Mouse (Mus musculus) intestine, postnatal 0 days (tissue): ENCODE results near the gene Asic2. TPM values are rescaled to one million over a fixed set of nuclear protein-coding genes. Genes with fewer than 3 reads are reported as not detected.

ENCODE experiments used
- ATAC-seq: fragments of 200-750 bp; cut with Nextera tagmentation; 2 replicates; pipeline ENCODE4 v1.8.0; 2017; ENCODE audit warnings: mild to moderate bottlenecking, moderate TSS enrichment, moderate library complexity
- H3K27ac ChIP-seq: fragments of 300-500 bp; sonication (generic); 2 replicates; pipeline ENCODE4 v1.5.1; 2014; ENCODE audit warnings: mild to moderate bottlenecking, low read depth, low read length, moderate library complexity
- H3K27me3 ChIP-seq: fragments of 300-500 bp; sonication (generic); replicated peaks from 2 replicates; pipeline ENCODE4 v1.6.1; 2014; ENCODE audit warnings: low read length, mixed read lengths; ENCODE audit not compliant: control insufficient read depth, insufficient read depth
- H3K36me3 ChIP-seq: fragments of 300-500 bp; sonication (generic); 2 replicates; pipeline ENCODE4 v1.6.1; 2014; ENCODE audit warnings: mild to moderate bottlenecking, moderate library complexity; ENCODE audit not compliant: control insufficient read depth, insufficient read depth
- H3K4me1 ChIP-seq: fragments of 300-500 bp; sonication (generic); replicated peaks from 2 replicates; pipeline ENCODE4 v1.6.1; 2014; ENCODE audit warnings: antibody characterized with exemption, low read length, mixed read lengths; ENCODE audit not compliant: control insufficient read depth, insufficient read depth
- H3K4me2 ChIP-seq: fragments of 300-500 bp; sonication (generic); replicated peaks from 2 replicates; pipeline ENCODE4 v1.6.1; 2014; ENCODE audit warnings: low read depth, mild to moderate bottlenecking, moderate library complexity
- H3K4me3 ChIP-seq: fragments of 300-500 bp; sonication (generic); 2 replicates; pipeline ENCODE4 v1.5.1; 2014; ENCODE audit warnings: low read depth, low read length
- H3K9ac ChIP-seq: fragments of 300-500 bp; sonication (generic); 2 replicates; pipeline ENCODE4 v1.6.1; 2014; ENCODE audit warnings: mild to moderate bottlenecking, low read depth, low read length
- H3K9me3 ChIP-seq: fragments of 300-500 bp; sonication (generic); 2 replicates; pipeline ENCODE4 v1.6.1; 2016; ENCODE audit warnings: mixed run types; ENCODE audit not compliant: control insufficient read depth
- CTCF ChIP-seq: sonication (generic); IDR thresholded peaks from 2 replicates; pipeline ENCODE4 v1.5.1; 2016; ENCODE audit warnings: low read depth, mild to moderate bottlenecking, control low read depth, antibody characterized with exemption, moderate library complexity
- WGBS: fragments of 180-500 bp; shearing (Covaris S2); extraction: QIAGEN DNeasy Blood & Tissue Kit; methylation state at CpG from one replicate; pipeline ENCODE4 v1.1.7; 2014; 5-methylcytosine and 5-hydroxymethylcytosine counted together
- polyA plus RNA-seq: library from polyadenylated mRNA; unstranded; fragments of >200 nt; fragmentation: Nextera tagmentation; extraction: Ambion mirVana; gene quantifications from 2 replicates; pipeline ENCODE4 v1.2.1, GENCODE M21; 2015

Asic2 gene
- polyA plus RNA-seq, 1 experiment from 2014 or later = 0.55 TPM

GRCm38 (mm10) chr11:81205471-81205870, 762.8 kb downstream of the Asic2 start:
- Histone ChIP-seq H3K4me2 (no peak overlapping the region), H3K27me3 (no peaks in the 10 kb centered on the region), H3K4me3 (no peak overlapping the region), H3K27ac (no peak overlapping the region), H3K4me1 (no peaks in the 10 kb centered on the region), H3K9ac (no peak overlapping the region), H3K9me3 (no peaks in the 10 kb centered on the region), H3K36me3 (no peaks in the 10 kb centered on the region)
- WGBS = 65% methylated on average over 4 of the region's 4 CpGs
- ATAC-seq = no peak
- TF ChIP-seq CTCF = no peak

- 79% methylated on average over 5 of the region's 5 CpGs for WGBS
- no peak for TF ChIP-seq CTCF
- H3K27me3 ChIP-seq = no peaks in the 10 kb centered on the region
- H3K27ac ChIP-seq = no peak overlapping the region
- no peak overlapping the region for H3K9ac ChIP-seq
- no peak overlapping the region for H3K4me3 ChIP-seq
- no peak overlapping the region for H3K4me2 ChIP-seq
- no peaks in the 10 kb centered on the region for H3K9me3 ChIP-seq
- no peaks in the 10 kb centered on the region for H3K4me1 ChIP-seq
- H3K36me3 ChIP-seq = no peaks in the 10 kb centered on the region
- no peak for ATAC-seq
Observed at GRCm38 (mm10) chr11:81202578-81202977, 765.7 kb downstream of the Asic2 start.

- Histone ChIP-seq H3K27me3 (no peaks in the 10 kb centered on the region), H3K9me3 (no peaks in the 10 kb centered on the region), H3K4me3 (no peak overlapping the region), H3K9ac (no peak overlapping the region), H3K27ac (no peak overlapping the region), H3K4me1 (no peaks in the 10 kb centered on the region), H3K4me2 (no peak overlapping the region), H3K36me3 (no peaks in the 10 kb centered on the region)
- WGBS = 43% methylated on average over 4 of the region's 4 CpGs
- TF ChIP-seq CTCF = no peak
- no peak for ATAC-seq
Observed at GRCm38 (mm10) chr11:81193856-81194255, 774.4 kb downstream of the Asic2 start.

GRCm38 (mm10) chr11:81192155-81192554, 776.1 kb downstream of the Asic2 start:
- no peaks in the 10 kb centered on the region for H3K36me3 ChIP-seq
- H3K4me2 ChIP-seq = no peak overlapping the region
- no peak overlapping the region for H3K4me3 ChIP-seq
- H3K9me3 ChIP-seq = no peaks in the 10 kb centered on the region
- H3K27me3 ChIP-seq = no peaks in the 10 kb centered on the region
- H3K4me1 ChIP-seq = no peaks in the 10 kb centered on the region
- TF ChIP-seq CTCF = no peak
- H3K9ac ChIP-seq = no peak overlapping the region
- H3K27ac ChIP-seq = no peak overlapping the region
- 85% methylated on average over 4 of the region's 4 CpGs for WGBS
- ATAC-seq = no peak

GRCm38 (mm10) chr11:81189103-81189502, 779.2 kb downstream of the Asic2 start:
- Histone ChIP-seq H3K36me3 (no peaks in the 10 kb centered on the region), H3K4me1 (no peaks in the 10 kb centered on the region), H3K4me2 (no peak overlapping the region), H3K27me3 (no peaks in the 10 kb centered on the region), H3K27ac (no peak overlapping the region), H3K9me3 (no peaks in the 10 kb centered on the region), H3K4me3 (no peak overlapping the region), H3K9ac (no peak overlapping the region)
- 89% methylated on average over 6 of the region's 6 CpGs for WGBS
- TF ChIP-seq CTCF = no peak
- ATAC-seq = no peak

GRCm38 (mm10) chr11:81187851-81188250, 780.4 kb downstream of the Asic2 start:
- no peaks in the 10 kb centered on the region for H3K27me3 ChIP-seq
- WGBS = 81% methylated on average over 3 of the region's 3 CpGs
- H3K4me1 ChIP-seq = no peaks in the 10 kb centered on the region
- no peak for ATAC-seq
- no peak overlapping the region for H3K4me3 ChIP-seq
- no peak overlapping the region for H3K9ac ChIP-seq
- H3K27ac ChIP-seq = no peak overlapping the region
- H3K4me2 ChIP-seq = no peak overlapping the region
- TF ChIP-seq CTCF = no peak
- H3K9me3 ChIP-seq = no peaks in the 10 kb centered on the region
- H3K36me3 ChIP-seq = no peaks in the 10 kb centered on the region

GRCm38 (mm10) chr11:81184721-81185120, 783.5 kb downstream of the Asic2 start:
- H3K27ac ChIP-seq = no peak overlapping the region
- 80% methylated on average over 7 of the region's 7 CpGs for WGBS
- H3K27me3 ChIP-seq = no peaks in the 10 kb centered on the region
- H3K4me1 ChIP-seq = no peaks in the 10 kb centered on the region
- ATAC-seq = no peak
- H3K4me2 ChIP-seq = no peak overlapping the region
- H3K4me3 ChIP-seq = no peak overlapping the region
- no peaks in the 10 kb centered on the region for H3K9me3 ChIP-seq
- no peak overlapping the region for H3K9ac ChIP-seq
- no peaks in the 10 kb centered on the region for H3K36me3 ChIP-seq
- TF ChIP-seq CTCF = no peak
